Mouse (Mus musculus) ES-E14 (cell line): ENCODE results near the gene Chn1.

Experiments
- HCFC1 ChIP-seq: IDR thresholded peaks from 2 replicates; pipeline ENCODE4 v1.6.1; 2012; ENCODE audit warnings: low read length, inconsistent platforms, borderline replicate concordance; ENCODE audit not compliant: insufficient read depth
- MAFK ChIP-seq: IDR thresholded peaks from 2 replicates; pipeline ENCODE4 v1.6.1; 2014; ENCODE audit warnings: mild to moderate bottlenecking, low read depth, low read length, inconsistent platforms; ENCODE audit not compliant: insufficient read depth
- ZC3H11A ChIP-seq: IDR thresholded peaks from 2 replicates; pipeline ENCODE4 v1.6.1; 2012; ENCODE audit warnings: low read depth, mild to moderate bottlenecking, inconsistent platforms, low read length, borderline replicate concordance

DNA sequence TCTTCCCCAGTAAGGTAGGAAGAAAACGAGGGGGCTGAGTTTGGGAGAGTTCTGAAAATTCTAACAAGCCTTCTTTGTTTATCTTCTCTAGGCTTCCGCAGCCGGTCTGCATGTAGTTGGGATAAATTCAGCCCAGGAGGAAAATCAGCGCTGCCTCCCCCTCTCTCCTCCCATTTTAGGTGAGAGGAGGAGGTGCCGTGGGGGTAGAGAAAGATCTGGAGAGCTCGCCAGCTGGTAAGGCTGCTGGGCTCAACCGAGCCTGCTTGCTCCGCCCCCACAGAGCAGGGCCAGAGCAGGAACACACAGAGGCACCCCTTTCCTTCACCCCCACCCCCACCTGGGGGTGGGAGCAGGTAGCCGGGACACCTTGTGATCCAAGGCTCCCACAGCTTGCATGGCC, 178.4 kb downstream of the Chn1 start:
- TF ChIP-seq ZC3H11A (no peak; the same call in 1 of the 2 replicates), MAFK (no peak), HCFC1 (no peak)
